Mouse (Mus musculus): ENCODE measurements around the gene Aqp3. TPM values are rescaled to one million over a fixed set of nuclear protein-coding genes. Genes with fewer than 3 reads are reported as not detected.

Gene Aqp3
- polyA plus RNA-seq, 1 experiment: 3.0 TPM

DNA sequence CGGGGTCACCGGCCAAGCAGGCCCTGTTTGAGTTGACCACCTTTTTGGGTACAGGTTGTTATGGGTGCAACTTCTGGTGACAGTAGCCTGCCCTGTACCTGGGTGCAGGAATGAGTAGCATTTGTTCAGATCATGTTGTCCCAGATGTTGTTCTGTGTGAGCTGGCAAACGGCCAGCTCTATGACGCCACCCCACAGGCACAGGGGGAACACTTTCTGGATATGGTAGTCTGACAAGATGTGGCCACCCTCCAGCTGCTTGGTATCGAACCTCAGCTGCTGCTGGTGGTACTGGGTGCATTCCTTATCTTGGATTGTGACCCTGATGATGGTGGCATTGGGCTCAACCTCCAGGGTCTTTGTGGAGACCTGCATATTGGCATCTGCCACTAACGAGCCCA, 34.5 kb upstream of the Aqp3 start:
- no peak for TF ChIP-seq TAL1 (IDR thresholded peaks at IDR 0.05; ENCODE audit: low read length)
- TF ChIP-seq GATA1 (IDR thresholded peaks at IDR 0.05; ENCODE audit: low read length): no peak
- H3K4me3 ChIP-seq (replicated peaks): no peak overlapping the region
- H3K27me3 ChIP-seq (ENCODE audit: control insufficient read depth): no peaks in the 10 kb centered on the region
- H3K9me3 ChIP-seq (ENCODE audit: control insufficient read depth, low read length): no peaks in the 10 kb centered on the region
- H3K36me3 ChIP-seq (ENCODE audit: control insufficient read depth): no peaks in the 10 kb centered on the region; the same call in 1 of the 2 replicates
- H3K4me1 ChIP-seq (ENCODE audit: control insufficient read depth): peaks cover 78% of the 10 kb centered on the region

DNA sequence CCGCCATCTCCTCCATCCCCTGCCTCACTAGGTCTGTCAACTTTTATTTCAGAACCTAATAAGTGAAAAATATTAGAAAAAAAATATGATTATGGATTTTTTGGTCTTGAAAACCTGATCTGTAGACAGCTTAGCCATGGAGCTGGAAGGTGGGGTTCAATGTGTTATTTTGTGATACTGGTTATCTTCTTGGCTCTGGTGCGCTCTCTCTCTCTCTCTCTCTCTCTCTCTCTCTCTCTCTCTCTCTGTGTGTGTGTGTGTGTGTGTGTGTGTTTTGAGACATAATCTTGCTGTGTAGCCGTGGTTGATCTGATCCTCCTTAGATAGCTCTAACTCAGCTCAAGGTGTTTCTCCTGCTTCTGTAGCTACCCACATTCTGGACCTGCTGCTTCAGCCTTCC, 31.9 kb upstream of the Aqp3 start:
- Histone ChIP-seq H3K4me3 (replicated peaks) (peak overlapping the region; percentile 48), H3K4me1 (ENCODE audit: control insufficient read depth) (peaks cover 68% of the 10 kb centered on the region), H3K27me3 (ENCODE audit: control insufficient read depth) (no peaks in the 10 kb centered on the region), H3K9me3 (ENCODE audit: control insufficient read depth, low read length) (no peaks in the 10 kb centered on the region), H3K36me3 (ENCODE audit: control insufficient read depth) (no peaks in the 10 kb centered on the region; the same call in 1 of the 2 replicates)
- TF ChIP-seq TAL1 (IDR thresholded peaks at IDR 0.05; ENCODE audit: low read length) (peak; percentile 87), GATA1 (IDR thresholded peaks at IDR 0.05; ENCODE audit: low read length) (peak; percentile 89)

DNA sequence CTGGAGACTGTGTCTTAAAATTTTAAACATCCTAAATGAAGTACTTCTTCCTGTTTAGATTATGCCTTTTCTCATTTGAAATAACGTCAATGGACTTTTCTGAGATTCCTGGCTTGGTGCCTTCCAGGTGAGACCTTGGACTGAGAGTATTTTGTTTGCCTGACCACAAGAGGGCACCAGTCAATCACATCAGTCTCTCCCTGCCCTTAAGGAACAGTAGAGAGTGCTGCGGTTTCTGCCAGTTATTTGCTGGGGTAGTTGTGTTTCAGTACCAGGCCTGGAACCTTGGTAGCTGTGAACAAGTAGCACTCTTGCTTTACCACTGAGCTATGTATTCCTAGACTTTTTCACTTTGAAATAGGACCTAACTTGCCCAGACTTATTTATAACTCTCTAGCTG, 31.4 kb upstream of the Aqp3 start:
- H3K9me3 ChIP-seq (ENCODE audit: control insufficient read depth, low read length): no peaks in the 10 kb centered on the region
- no peaks in the 10 kb centered on the region; the same call in 1 of the 2 replicates for H3K36me3 ChIP-seq (ENCODE audit: control insufficient read depth)
- H3K4me1 ChIP-seq (ENCODE audit: control insufficient read depth): peaks cover 66% of the 10 kb centered on the region
- H3K4me3 ChIP-seq (replicated peaks): peak overlapping the region; percentile 48
- TF ChIP-seq TAL1 (IDR thresholded peaks at IDR 0.05; ENCODE audit: low read length): no peak
- TF ChIP-seq GATA1 (IDR thresholded peaks at IDR 0.05; ENCODE audit: low read length): no peak
- no peaks in the 10 kb centered on the region for H3K27me3 ChIP-seq (ENCODE audit: control insufficient read depth)

DNA sequence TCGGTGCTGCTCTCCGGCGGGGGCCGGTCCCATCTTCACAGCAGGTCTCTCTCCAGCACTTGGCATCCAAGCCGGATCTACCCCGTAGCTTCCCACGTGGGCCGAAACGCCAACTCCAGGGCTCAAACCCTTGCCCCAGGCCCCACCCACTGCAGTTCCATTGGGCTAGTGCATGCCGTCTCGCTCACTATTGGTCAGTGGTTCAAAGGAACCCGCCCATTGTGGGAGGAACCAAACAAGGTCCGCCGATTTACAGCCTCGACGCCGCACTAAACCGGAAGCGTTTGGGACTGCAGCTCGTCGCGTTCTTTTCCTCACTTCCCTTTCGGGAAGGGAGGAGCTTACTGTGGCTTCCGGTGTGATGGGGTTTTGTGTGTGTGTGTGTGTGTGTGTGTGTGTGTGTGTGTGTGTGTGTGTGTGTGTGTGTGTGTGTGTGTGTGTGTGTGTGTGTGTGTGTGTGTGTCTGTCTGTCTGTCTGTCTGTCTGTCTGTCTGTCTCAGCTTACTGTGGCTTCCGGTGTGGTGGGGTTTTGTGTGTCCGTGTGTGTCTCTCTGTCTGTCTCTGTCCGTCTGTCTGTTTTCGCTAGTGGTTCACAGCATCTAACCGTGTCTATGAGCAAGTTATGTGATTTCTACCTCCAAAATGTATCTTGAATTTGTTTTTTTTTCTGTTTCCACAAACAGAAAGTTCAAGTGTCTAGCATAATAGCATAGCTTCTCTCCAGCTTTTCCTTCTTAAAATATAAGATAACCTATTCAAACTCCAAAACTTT, 26.4 kb upstream of the Aqp3 start, which contains the start of gene Nol6:
Nol6 (minus strand) TSS at position 276 of the 772 bp plus-strand sequence.
- Histone ChIP-seq H3K4me3 (replicated peaks) (peak within 1 kb of the TSS; percentile 77), H3K27me3 (ENCODE audit: control insufficient read depth) (no peaks in the 10 kb centered on the region), H3K9me3 (ENCODE audit: control insufficient read depth, low read length) (no peaks in the 10 kb centered on the region), H3K36me3 (ENCODE audit: control insufficient read depth) (peaks cover 38% of the 10 kb centered on the region), H3K4me1 (ENCODE audit: control insufficient read depth) (peaks cover 32% of the 10 kb centered on the region)
- TF ChIP-seq GATA1 (IDR thresholded peaks at IDR 0.05; ENCODE audit: low read length) (no peak), TAL1 (IDR thresholded peaks at IDR 0.05; ENCODE audit: low read length) (no peak)

DNA sequence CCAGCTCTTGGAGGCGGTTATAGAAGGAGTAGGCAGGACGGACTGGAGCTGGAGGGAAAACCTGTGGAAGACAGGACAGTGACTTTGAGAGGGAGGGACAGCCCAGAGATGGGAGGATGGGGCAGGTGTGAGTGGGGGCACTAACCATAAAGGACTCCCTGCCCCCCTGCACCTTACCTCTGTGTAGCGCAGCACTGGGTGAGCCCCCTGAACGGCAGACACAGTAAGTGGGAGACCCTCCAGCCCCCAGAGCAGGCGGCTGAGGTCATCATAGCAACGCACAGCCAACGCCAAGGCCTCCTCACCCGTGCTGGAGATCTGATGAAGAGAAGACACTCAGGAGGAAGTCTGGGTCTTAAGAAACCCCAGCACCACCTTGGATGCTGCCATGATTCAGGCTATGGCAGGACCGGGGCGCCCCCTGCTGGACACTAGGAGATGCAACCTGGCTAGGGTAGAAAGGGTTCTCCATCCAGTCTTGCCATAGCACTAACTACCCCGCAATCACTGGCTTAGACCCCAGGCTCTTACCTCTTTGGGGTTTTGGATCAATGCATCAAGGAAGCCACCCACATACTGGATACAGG, 20.8 kb upstream of the Aqp3 start:
- TF ChIP-seq TAL1 (IDR thresholded peaks at IDR 0.05; ENCODE audit: low read length): no peak
- no peak for TF ChIP-seq GATA1 (IDR thresholded peaks at IDR 0.05; ENCODE audit: low read length)
- H3K9me3 ChIP-seq (ENCODE audit: control insufficient read depth, low read length): no peaks in the 10 kb centered on the region
- H3K4me1 ChIP-seq (ENCODE audit: control insufficient read depth): peaks cover 14% of the 10 kb centered on the region
- no peak overlapping the region for H3K4me3 ChIP-seq (replicated peaks)
- peaks cover 91% of the 10 kb centered on the region for H3K36me3 ChIP-seq (ENCODE audit: control insufficient read depth)
- no peaks in the 10 kb centered on the region for H3K27me3 ChIP-seq (ENCODE audit: control insufficient read depth)

DNA sequence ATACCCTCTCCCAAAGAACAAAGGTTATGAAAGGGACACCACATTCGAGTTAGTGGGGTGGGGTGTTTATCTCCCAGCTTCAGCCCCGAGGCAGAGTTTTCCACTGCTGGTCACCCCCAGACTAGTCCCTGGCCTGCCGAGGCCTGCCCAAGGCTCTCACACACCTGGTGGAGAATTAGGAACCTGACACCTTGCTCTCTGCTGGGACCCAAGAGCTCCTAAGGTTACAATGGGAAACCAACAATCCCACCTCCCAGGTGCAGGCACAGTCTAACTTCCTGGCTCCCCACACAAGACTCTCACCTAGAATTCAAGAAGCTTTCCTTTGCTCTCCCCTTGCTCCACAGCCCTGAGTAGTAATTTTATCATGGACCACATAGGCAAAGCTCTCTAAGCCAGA, 18.8 kb upstream of the Aqp3 start:
- Histone ChIP-seq H3K27me3 (ENCODE audit: control insufficient read depth) (no peaks in the 10 kb centered on the region), H3K4me1 (ENCODE audit: control insufficient read depth) (peaks cover 2% of the 10 kb centered on the region; the same call in 1 of the 2 replicates), H3K9me3 (ENCODE audit: control insufficient read depth, low read length) (no peaks in the 10 kb centered on the region), H3K4me3 (replicated peaks) (no peak overlapping the region), H3K36me3 (ENCODE audit: control insufficient read depth) (peaks cover 77% of the 10 kb centered on the region)
- no peak for TF ChIP-seq GATA1 (IDR thresholded peaks at IDR 0.05; ENCODE audit: low read length)
- no peak for TF ChIP-seq TAL1 (IDR thresholded peaks at IDR 0.05; ENCODE audit: low read length)

DNA sequence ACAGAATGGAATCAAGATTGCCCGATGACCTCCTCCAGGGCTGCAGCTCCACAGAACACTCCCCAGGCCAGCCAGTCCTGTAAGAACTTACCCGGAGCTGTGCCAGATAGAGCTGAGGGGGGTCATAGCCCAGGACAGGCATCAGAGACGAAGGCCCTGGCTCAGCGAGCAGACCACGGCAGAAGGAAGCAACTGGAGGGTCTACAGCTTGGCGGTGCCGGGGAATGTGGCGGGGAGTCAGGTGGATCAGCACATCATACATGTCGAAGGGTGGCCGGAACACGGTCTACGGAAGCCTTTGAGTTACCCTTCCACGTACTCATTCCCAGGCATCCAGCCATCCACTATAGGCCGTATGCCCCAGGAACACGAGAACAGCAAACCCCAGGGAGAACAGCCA, 17.8 kb upstream of the Aqp3 start:
- H3K4me1 ChIP-seq (ENCODE audit: control insufficient read depth): peaks cover 2% of the 10 kb centered on the region; the same call in 1 of the 2 replicates
- H3K36me3 ChIP-seq (ENCODE audit: control insufficient read depth): peaks cover 67% of the 10 kb centered on the region
- H3K27me3 ChIP-seq (ENCODE audit: control insufficient read depth): no peaks in the 10 kb centered on the region
- TF ChIP-seq TAL1 (IDR thresholded peaks at IDR 0.05; ENCODE audit: low read length) (no peak), GATA1 (IDR thresholded peaks at IDR 0.05; ENCODE audit: low read length) (no peak)
- H3K4me3 ChIP-seq (replicated peaks): no peak overlapping the region
- H3K9me3 ChIP-seq (ENCODE audit: control insufficient read depth, low read length): no peaks in the 10 kb centered on the region

DNA sequence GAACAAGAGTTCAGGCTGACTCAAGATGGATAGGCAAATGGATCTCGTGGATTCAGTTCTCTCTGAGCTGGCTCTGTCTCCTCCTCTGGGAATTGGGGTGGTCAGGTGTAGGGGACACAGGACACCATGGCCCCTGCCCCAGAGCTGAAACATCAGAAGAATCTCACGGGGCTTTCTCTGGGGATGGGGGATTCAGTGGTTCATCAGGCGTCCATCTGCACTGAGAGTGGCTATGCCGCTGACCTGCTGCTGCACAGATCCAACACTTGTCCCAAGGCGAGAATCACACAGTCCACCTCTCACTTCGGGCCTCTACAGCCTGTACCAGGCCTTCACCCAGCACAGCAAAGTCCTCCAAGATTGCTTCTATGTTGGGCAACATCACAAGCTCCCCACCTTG, 17.1 kb upstream of the Aqp3 start:
- Histone ChIP-seq H3K36me3 (ENCODE audit: control insufficient read depth) (peaks cover 60% of the 10 kb centered on the region), H3K4me1 (ENCODE audit: control insufficient read depth) (peaks cover 2% of the 10 kb centered on the region; the same call in 1 of the 2 replicates), H3K27me3 (ENCODE audit: control insufficient read depth) (no peaks in the 10 kb centered on the region), H3K4me3 (replicated peaks) (no peak overlapping the region), H3K9me3 (ENCODE audit: control insufficient read depth, low read length) (no peaks in the 10 kb centered on the region)
- TF ChIP-seq TAL1 (IDR thresholded peaks at IDR 0.05; ENCODE audit: low read length): no peak
- no peak for TF ChIP-seq GATA1 (IDR thresholded peaks at IDR 0.05; ENCODE audit: low read length)

DNA sequence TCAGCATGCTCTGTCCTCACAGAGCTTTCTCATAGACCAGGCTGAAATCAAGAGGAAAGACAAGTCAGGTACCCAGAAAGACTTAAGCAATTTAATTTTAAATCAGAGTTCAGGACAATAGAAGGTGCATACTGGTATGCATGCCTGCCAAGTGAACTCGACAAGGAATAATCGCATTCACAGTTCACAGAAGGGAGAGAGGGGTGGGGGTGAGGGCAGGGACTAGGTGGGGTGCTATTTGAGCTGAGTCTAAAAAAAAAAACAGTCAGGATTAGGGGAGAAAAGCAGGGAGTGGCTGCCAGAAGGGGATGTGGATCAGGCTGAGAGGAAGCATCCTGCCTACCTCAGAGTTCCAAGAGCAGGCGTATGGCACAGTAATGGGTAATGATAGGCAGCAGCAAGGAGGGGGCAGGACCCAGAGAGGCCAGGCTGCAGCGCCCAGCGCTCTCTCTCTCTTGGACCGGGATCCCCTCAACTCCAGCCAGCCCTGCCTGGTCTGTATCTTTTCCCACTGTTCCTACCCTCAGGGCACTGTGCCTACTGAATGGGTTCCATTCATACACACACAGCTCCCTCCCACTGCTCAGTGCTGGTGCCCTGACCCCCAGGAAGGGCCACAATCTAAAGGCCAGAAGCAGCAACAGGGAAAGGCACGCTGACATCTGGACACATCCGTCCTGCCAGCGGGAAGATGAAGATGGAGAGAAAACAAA, 16.5 kb upstream of the Aqp3 start:
- Histone ChIP-seq H3K4me1 (ENCODE audit: control insufficient read depth) (peaks cover 2% of the 10 kb centered on the region; the same call in 1 of the 2 replicates), H3K27me3 (ENCODE audit: control insufficient read depth) (no peaks in the 10 kb centered on the region), H3K4me3 (replicated peaks) (no peak overlapping the region), H3K9me3 (ENCODE audit: control insufficient read depth, low read length) (no peaks in the 10 kb centered on the region), H3K36me3 (ENCODE audit: control insufficient read depth) (peaks cover 54% of the 10 kb centered on the region)
- TF ChIP-seq GATA1 (IDR thresholded peaks at IDR 0.05; ENCODE audit: low read length) (no peak), TAL1 (IDR thresholded peaks at IDR 0.05; ENCODE audit: low read length) (no peak)
